In the genomic region with DNA sequence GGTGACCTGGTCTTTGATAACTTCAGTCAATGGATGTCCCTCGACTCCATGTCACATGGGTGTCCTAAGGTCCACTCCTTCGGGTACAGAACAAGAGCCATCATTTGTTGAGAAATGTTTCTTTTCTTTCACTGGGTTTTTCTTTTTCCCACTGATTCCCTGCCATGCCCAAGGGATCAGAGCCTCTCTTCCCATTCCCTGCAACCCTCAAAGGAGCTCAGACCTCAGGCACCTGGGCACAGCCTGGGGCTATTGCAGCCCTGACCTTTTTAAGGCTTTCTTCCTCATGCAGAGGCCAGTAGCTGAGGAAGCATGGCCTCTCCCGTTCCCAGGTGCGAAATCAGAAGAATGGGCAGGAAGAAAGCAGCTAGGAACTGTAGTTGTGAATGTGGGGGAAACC, we compare ENCODE assay signal across 21 mouse cellular contexts. TPM values are rescaled to one million over a fixed set of nuclear protein-coding genes. Genes with fewer than 3 reads are reported as not detected.
"Had no signal": no experiment of that assay in that cellular context is flagged by ENCODE, and none has a peak within 500 bp of the region (broad histone marks: within the 10 kb centered on the region; RNA-seq: fewer than 3 reads in every experiment).

No protein-coding gene starts in this region.

- ATAC-seq: midbrain, embryonic 16.5 days had no signal

- H3K4me2 ChIP-seq: lung, embryonic 14.5 days; neural tube, embryonic 13.5 days; neural tube, embryonic 15.5 days had no signal

- H3K4me3 ChIP-seq: myocyte; neural tube, embryonic 13.5 days; neural tube, embryonic 15.5 days had no signal

- DNase-seq: lung, adult 18-20 months; lung, embryonic 14.5 days; lung, postnatal 10 days; lung, postnatal 4 days; midbrain, embryonic 14.5 days; retina, postnatal 1 day; right cerebral cortex, adult 18-20 months; right cerebral cortex, postnatal 25 days; right cerebral cortex, postnatal 4 days; spleen, adult 18-20 months; thymus, adult 2 months; thymus, postnatal 25 days; thymus, postnatal 4 days had no signal

- H3K36me3 ChIP-seq: neural tube, embryonic 13.5 days; neural tube, embryonic 15.5 days had no signal

- H3K9me3 ChIP-seq: neural tube, embryonic 13.5 days; neural tube, embryonic 15.5 days had no signal

- H3K27me3 ChIP-seq: neural tube, embryonic 13.5 days; neural tube, embryonic 15.5 days had no signal

- H3K9ac ChIP-seq: liver, embryonic 14.5 days; lung, embryonic 14.5 days; neural tube, embryonic 13.5 days; neural tube, embryonic 15.5 days had no signal

- H3K27ac ChIP-seq: liver, embryonic 14.5 days; neural tube, embryonic 13.5 days; neural tube, embryonic 15.5 days had no signal

RNA-seq across cellular contexts. Expression of a gene that starts 23.4 kb away (rescaled TPM):
- total RNA-seq: megakaryocyte, adult 5-6 weeks; megakaryocyte-erythroid progenitor cell, adult 5-6 weeks had no signal
- polyA plus RNA-seq: small intestine, adult 2 months had no signal
